Mouse (Mus musculus): ENCODE data around the gene Ugcg. TPM values are rescaled to one million over a fixed set of nuclear protein-coding genes. Genes with fewer than 3 reads are reported as not detected.

Ugcg gene
- polyA plus RNA-seq, 1 experiment: 28.7 TPM

DNA sequence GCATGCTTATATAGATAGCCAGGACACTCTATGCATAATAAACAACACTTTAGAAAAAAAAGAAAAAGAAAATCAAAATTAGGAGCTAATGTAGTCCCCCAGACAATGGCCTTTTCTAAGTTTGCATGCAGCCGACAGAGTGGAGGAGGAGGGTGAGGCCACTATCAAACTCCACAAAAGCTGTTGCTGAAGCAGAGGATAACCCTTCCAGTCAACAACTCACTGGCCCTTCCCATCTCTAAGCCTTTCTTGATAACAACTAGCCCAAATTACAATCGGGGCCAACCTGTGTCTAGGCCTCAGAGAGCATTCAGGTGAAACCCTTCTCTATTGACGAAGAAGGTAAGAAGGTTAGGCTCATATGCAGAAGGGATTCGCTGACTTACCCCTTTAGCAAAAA lies 56.7 kb downstream of the Ugcg start:
- no peak for DNase-seq
- no peak overlapping the region for H3K4me3 ChIP-seq (replicated peaks; ENCODE audit: extremely low read depth, low read depth, low read length)
- no peak for TF ChIP-seq POLR2A (IDR thresholded peaks at IDR 0.05; ENCODE audit: borderline replicate concordance, extremely low read depth, low read depth, low read length)
- no peak for TF ChIP-seq CTCF (IDR thresholded peaks at IDR 0.05; ENCODE audit: insufficient read depth, low read length)
- no peaks in the 10 kb centered on the region for H3K4me1 ChIP-seq (ENCODE audit: control insufficient read depth, insufficient read depth, low read length)
- WGBS: 90% methylated on average over 4 of the region's 4 CpGs

DNA sequence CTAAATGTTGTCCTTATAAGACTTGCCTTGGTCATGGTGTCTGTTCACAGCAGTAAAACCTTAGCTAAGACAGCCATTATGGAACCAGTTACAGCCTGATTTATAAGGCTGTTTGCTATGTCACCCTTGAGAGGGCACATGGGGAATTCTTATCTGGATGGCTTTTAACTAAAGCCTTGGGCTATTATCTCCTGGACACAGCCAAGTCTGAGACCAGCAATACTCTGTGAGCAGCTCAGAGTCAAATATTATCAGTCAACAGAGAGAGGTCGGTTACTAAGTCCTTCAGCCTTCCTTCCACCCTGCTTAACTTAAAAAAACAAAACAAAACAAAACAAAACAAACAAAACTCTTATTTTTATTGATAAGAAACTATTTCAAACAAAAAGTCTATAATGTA lies 58.5 kb downstream of the Ugcg start:
- Histone ChIP-seq H3K4me1 (ENCODE audit: control insufficient read depth, insufficient read depth, low read length) (peaks cover 4% of the 10 kb centered on the region), H3K4me3 (replicated peaks; ENCODE audit: extremely low read depth, low read depth, low read length) (no peak overlapping the region)
- 18% methylated on average over 1 of the region's 1 CpGs for WGBS
- no peak for TF ChIP-seq CTCF (IDR thresholded peaks at IDR 0.05; ENCODE audit: insufficient read depth, low read length)
- no peak for TF ChIP-seq POLR2A (IDR thresholded peaks at IDR 0.05; ENCODE audit: borderline replicate concordance, extremely low read depth, low read depth, low read length)
- no peak for DNase-seq

DNA sequence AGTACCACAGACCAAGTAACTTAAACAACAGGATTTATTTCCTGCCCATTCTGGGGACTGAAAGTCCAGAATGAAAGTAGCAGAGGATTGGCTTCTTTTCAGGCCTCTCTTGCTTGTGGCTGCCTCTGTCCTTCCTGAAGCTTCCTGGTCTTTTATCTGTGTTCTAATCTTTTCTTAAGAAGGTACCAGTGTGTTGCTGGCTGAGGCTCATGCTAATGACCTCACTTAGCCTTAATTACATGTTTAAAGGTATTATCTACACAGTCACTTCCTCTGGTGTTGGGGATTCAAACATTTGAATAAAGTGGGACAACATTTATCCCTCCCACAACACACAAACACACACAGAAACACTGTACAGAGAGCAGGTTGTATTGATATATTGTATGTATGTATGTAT lies 59.0 kb downstream of the Ugcg start:
- Histone ChIP-seq H3K4me1 (ENCODE audit: control insufficient read depth, insufficient read depth, low read length) (peaks cover 7% of the 10 kb centered on the region), H3K4me3 (replicated peaks; ENCODE audit: extremely low read depth, low read depth, low read length) (no peak overlapping the region)
- no peak for TF ChIP-seq POLR2A (IDR thresholded peaks at IDR 0.05; ENCODE audit: borderline replicate concordance, extremely low read depth, low read depth, low read length)
- no peak for TF ChIP-seq CTCF (IDR thresholded peaks at IDR 0.05; ENCODE audit: insufficient read depth, low read length)
- DNase-seq: no peak

DNA sequence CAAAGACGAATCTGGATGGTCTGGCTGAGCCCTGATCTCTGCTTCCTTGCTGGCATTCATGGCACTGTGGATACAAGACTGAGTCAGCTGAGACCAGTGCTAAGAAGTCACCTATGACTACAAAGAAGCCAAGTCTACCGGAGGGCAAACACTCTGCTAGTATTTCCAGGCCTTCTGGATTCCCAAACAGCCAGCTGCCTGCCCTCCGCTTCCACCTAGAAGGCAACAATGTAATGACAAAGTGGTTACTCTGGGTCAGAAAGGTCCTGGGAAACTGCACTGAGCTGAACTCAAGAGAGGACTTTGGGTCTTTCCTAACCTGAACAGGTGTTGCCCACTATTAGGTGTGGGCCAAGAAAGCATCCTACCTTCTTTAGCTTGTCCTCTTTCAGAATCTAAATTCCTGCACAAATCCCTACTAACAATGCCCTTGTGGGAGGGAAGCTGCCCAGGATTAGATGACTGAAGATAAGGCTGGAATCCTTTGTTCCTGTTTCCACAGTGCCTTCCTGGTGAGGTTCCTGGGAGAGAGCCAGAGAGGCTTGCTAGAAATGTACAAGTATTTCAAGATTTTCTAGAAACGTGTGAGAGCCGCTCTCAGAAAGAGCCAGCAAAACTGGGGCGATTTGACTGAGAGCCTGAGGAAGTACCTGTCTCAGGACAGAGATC lies 63.5 kb downstream of the Ugcg start:
- Histone ChIP-seq H3K4me1 (ENCODE audit: control insufficient read depth, insufficient read depth, low read length) (peaks cover 8% of the 10 kb centered on the region), H3K4me3 (replicated peaks; ENCODE audit: extremely low read depth, low read depth, low read length) (no peak overlapping the region)
- peak; percentile 17 for DNase-seq
- TF ChIP-seq CTCF (IDR thresholded peaks at IDR 0.05; ENCODE audit: insufficient read depth, low read length): no peak
- TF ChIP-seq POLR2A (IDR thresholded peaks at IDR 0.05; ENCODE audit: borderline replicate concordance, extremely low read depth, low read depth, low read length): no peak
- 36% methylated on average over 6 of the region's 6 CpGs for WGBS

DNA sequence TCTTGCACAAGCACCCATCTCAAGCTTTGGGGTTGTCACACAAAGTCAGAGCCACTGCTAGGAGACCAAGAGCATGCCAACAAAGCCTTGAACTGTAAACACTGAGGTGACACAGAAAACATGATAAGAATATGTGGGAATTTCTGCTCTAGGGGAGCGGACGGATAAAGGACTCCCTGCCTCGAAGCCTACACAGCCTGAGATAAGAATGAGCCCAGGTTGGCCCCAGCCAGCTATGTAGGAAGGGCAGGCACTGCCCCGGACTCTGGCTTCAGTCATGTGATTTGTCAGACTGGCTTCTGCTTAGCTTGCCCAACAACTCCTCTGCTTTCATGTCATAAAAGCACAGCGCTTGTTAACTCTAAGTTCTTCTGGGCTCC lies 64.0 kb downstream of the Ugcg start:
- WGBS: 47% methylated on average over 5 of the region's 5 CpGs
- no peak for TF ChIP-seq CTCF (IDR thresholded peaks at IDR 0.05; ENCODE audit: insufficient read depth, low read length)
- TF ChIP-seq POLR2A (IDR thresholded peaks at IDR 0.05; ENCODE audit: borderline replicate concordance, extremely low read depth, low read depth, low read length): no peak
- H3K4me3 ChIP-seq (replicated peaks; ENCODE audit: extremely low read depth, low read depth, low read length): no peak overlapping the region
- H3K4me1 ChIP-seq (ENCODE audit: control insufficient read depth, insufficient read depth, low read length): peaks cover 8% of the 10 kb centered on the region
- DNase-seq: no peak

DNA sequence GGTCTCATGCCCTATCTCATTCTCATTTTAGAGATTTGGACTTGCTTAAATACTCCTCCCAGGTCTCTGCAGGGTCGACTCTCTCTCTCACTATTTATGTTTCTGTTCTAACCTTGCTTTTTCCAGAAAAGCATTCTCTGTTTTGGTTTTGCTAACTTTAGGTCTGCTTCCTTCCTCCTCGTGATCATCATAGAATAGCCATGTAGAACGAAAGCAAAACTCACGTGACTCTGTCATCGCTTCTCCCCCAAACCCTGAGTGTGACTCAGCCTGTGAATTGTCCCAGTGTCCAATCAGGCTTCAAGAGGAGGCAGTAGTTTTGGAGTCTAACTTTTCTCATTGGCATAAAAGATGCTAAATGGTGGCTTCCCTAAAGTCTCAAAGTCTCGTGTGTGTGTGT lies 65.3 kb downstream of the Ugcg start:
- WGBS: 62% methylated on average over 6 of the region's 6 CpGs
- DNase-seq: no peak
- H3K4me1 ChIP-seq (ENCODE audit: control insufficient read depth, insufficient read depth, low read length): peaks cover 8% of the 10 kb centered on the region
- no peak overlapping the region for H3K4me3 ChIP-seq (replicated peaks; ENCODE audit: extremely low read depth, low read depth, low read length)
- TF ChIP-seq POLR2A (IDR thresholded peaks at IDR 0.05; ENCODE audit: borderline replicate concordance, extremely low read depth, low read depth, low read length): no peak
- TF ChIP-seq CTCF (IDR thresholded peaks at IDR 0.05; ENCODE audit: insufficient read depth, low read length): no peak

DNA sequence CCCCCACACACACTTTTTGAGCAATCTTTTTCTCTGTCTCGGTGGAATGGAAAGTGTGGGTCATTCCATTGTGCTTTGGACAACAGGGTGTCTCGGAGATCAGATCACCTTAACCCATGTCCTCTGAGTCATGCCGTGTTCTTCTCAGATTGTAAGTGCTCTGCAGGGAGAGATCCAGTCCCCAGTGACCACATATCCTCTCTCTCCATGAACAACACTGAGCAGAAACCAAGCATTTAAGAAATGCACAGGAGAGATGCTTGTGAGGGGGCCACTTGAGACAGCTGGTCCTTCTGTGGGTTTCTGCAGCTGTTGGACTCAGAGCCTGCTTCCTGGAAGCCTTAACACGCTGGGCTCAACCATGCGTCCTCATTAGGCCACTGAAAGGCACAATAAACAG lies 66.9 kb downstream of the Ugcg start:
- Histone ChIP-seq H3K4me1 (ENCODE audit: control insufficient read depth, insufficient read depth, low read length) (peaks cover 8% of the 10 kb centered on the region), H3K4me3 (replicated peaks; ENCODE audit: extremely low read depth, low read depth, low read length) (no peak overlapping the region)
- TF ChIP-seq POLR2A (IDR thresholded peaks at IDR 0.05; ENCODE audit: borderline replicate concordance, extremely low read depth, low read depth, low read length) (no peak), CTCF (IDR thresholded peaks at IDR 0.05; ENCODE audit: insufficient read depth, low read length) (no peak)
- WGBS: 61% methylated on average over 5 of the region's 5 CpGs
- no peak for DNase-seq

DNA sequence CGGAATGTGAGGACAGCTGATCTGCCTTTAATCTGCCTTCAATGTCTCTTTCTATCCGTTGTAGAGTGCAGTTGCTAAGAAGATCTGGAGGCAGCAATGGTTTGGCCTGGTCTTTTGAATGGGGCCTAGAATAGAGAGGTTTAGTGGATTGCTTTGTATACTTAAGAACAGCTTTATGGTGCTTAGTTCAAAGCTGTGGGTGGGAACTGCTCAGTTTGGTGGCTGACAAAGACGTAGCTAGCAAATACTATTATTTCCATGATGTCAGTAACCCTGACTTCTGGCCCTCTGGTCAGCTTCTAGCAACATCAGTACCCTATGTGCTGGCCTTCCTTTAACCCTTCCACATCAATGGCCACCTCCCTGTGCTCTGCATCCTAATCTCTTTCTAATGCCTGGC lies 68.8 kb downstream of the Ugcg start:
- WGBS: 87% methylated on average over 3 of the region's 3 CpGs
- H3K4me3 ChIP-seq (replicated peaks; ENCODE audit: extremely low read depth, low read depth, low read length): no peak overlapping the region

DNA sequence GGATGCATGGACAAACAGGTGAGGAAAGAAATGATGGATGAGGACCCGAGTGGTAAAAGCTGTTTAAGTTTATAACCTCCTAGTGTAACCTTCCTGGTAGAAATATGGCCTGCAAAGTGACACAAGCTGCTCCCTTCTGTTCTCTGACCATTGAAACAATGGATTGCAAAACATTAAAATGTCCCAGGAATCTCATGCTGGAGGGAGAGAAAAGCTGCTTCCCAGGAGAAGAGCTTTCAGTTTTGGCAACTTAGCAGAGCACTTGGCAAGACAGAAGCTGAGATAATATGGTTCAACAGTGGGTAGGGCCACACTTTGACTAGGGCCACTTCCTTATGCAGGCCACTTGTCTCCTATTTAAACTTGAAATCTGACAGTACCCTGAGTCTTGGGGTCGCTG lies 69.7 kb downstream of the Ugcg start:
- Histone ChIP-seq H3K4me3 (replicated peaks; ENCODE audit: extremely low read depth, low read depth, low read length) (no peak overlapping the region), H3K4me1 (ENCODE audit: control insufficient read depth, insufficient read depth, low read length) (0 out of 2 replicates have a peak, but pooled peaks cover 3% of the 10 kb centered on the region)
- WGBS: 75% methylated on average over 2 of the region's 2 CpGs
- DNase-seq: no peak
- TF ChIP-seq POLR2A (IDR thresholded peaks at IDR 0.05; ENCODE audit: borderline replicate concordance, extremely low read depth, low read depth, low read length): no peak
- TF ChIP-seq CTCF (IDR thresholded peaks at IDR 0.05; ENCODE audit: insufficient read depth, low read length): no peak

More for the DNA sequence above, 68.8 kb downstream of the Ugcg start:
- TF ChIP-seq POLR2A (IDR thresholded peaks at IDR 0.05; ENCODE audit: borderline replicate concordance, extremely low read depth, low read depth, low read length) (no peak), CTCF (IDR thresholded peaks at IDR 0.05; ENCODE audit: insufficient read depth, low read length) (no peak)
- no peak for DNase-seq
- peaks cover 2% of the 10 kb centered on the region; the same call in 1 of the 2 replicates for H3K4me1 ChIP-seq (ENCODE audit: control insufficient read depth, insufficient read depth, low read length)

DNA sequence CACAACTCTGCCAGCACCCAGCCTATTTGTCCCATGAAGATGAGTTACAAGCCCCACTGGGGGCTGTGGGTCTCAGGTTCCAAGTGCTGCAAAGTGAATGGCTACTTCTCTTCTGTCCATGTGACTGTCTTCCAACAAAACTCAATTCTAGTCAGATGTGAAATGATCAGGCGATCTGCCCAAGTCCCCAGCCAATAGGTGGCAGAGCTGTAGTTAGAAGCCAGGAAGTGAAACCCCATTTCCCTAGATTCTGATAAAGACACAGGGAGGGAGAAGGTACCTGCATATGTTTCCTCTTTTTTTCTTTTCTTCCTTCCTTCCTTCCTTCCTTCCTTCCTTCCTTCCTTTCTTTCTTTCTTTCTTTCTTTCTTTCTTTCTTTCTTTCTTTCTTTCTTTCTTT lies 70.7 kb downstream of the Ugcg start:
- WGBS: 64% methylated on average over 1 of the region's 1 CpGs
- TF ChIP-seq POLR2A (IDR thresholded peaks at IDR 0.05; ENCODE audit: borderline replicate concordance, extremely low read depth, low read depth, low read length): no peak
- no peak for TF ChIP-seq CTCF (IDR thresholded peaks at IDR 0.05; ENCODE audit: insufficient read depth, low read length)
- DNase-seq: no peak
- 0 out of 2 replicates have a peak, but pooled peaks cover 3% of the 10 kb centered on the region for H3K4me1 ChIP-seq (ENCODE audit: control insufficient read depth, insufficient read depth, low read length)
- H3K4me3 ChIP-seq (replicated peaks; ENCODE audit: extremely low read depth, low read depth, low read length): no peak overlapping the region
